In the genomic region with DNA sequence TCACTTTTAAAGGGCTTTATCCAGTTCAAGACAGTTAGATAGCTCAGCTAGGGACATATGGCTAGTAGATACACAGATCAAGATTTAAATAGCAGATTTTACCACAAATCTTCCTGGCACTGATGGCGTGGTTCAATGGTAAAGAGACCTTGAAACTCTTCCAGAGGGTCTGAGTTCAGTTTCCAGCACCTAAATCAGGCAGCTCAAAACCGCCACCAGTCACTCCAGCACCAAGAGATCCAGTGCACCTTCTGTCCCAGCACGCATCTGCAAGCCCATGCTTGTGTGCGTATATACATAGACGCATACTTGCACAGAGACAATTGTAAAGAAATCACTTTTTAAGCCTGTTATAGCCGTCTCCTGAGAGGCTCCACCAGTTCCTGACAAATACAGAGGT, we compare ENCODE assay signal across 24 mouse cellular contexts.
DNase-seq lines count a peak whose midpoint lies in the region; ATAC-seq and TF ChIP-seq lines count a peak whose summit lies in the region.
"Had no signal": no experiment of that assay in that cellular context is flagged by ENCODE, and none has a peak within 500 bp of the region (broad histone marks: within the 10 kb centered on the region; RNA-seq: fewer than 3 reads in every experiment).

No protein-coding gene starts in this region.

- 80% methylated on average over 6 of the region's 6 CpGs for WGBS in cerebellum, adult 2 months
- WGBS in hindbrain, embryonic 13.5 days = 93% methylated on average over 6 of the region's 6 CpGs
- 92% methylated on average over 6 of the region's 6 CpGs for WGBS in intestine, embryonic 15.5 days

- H3K27me3 ChIP-seq in cerebellum, adult 2 months (ENCODE audit: control insufficient read depth, insufficient read depth, low read length) = no peaks in the 10 kb centered on the region
- H3K27me3 ChIP-seq in hindbrain, embryonic 13.5 days = no peaks in the 10 kb centered on the region
- no peaks in the 10 kb centered on the region for H3K27me3 ChIP-seq in intestine, embryonic 15.5 days (replicated peaks)
- H3K27me3 ChIP-seq: heart, embryonic 13.5 days; hindbrain, embryonic 15.5 days; kidney, embryonic 15.5 days had no signal

- H3K27ac ChIP-seq in cerebellum, adult 2 months (ENCODE audit: insufficient read depth, low read length) = peak overlapping the region; percentile 90
- H3K27ac ChIP-seq in hindbrain, embryonic 13.5 days = no peak overlapping the region
- H3K27ac ChIP-seq in intestine, embryonic 15.5 days = no peak overlapping the region
- H3K27ac ChIP-seq: forebrain, embryonic 10.5 days; gastrocnemius, adult 2 months; heart, adult 2 months; heart, embryonic 10.5 days; heart, embryonic 13.5 days; hindbrain, embryonic 15.5 days; kidney, embryonic 15.5 days had no signal

- TF ChIP-seq CTCF in cerebellum, adult 2 months (IDR thresholded peaks at IDR 0.05; ENCODE audit: borderline replicate concordance, insufficient read depth, low read depth, low read length) = no peak
- no peak for TF ChIP-seq CTCF in brain, embryonic 14.5 days (IDR thresholded peaks at IDR 0.05; ENCODE audit: borderline replicate concordance, extremely low read depth, insufficient read depth, insufficient read length)

- H3K4me2 ChIP-seq in hindbrain, embryonic 13.5 days = no peak overlapping the region
- H3K4me2 ChIP-seq in intestine, embryonic 15.5 days (replicated peaks) = no peak overlapping the region
- H3K4me2 ChIP-seq: heart, embryonic 13.5 days; hindbrain, embryonic 15.5 days; kidney, embryonic 15.5 days had no signal

- peak in 1 of 2 experiments; percentile 41 for DNase-seq in cerebellum, adult 2 months
- no peak for DNase-seq in cerebellum, postnatal 10 days
- DNase-seq in brain, embryonic 14.5 days (ENCODE audit: low read depth) = peak; percentile 19
- peak; percentile 39 for DNase-seq in cerebellum, adult 8-10 months
- peak; percentile 21 to 53 for DNase-seq in cerebellum, postnatal 14 days
- DNase-seq: adrenal gland, adult 2 months; adrenal gland, postnatal 14 days; gastrocnemius, adult 2 months; gastrocnemius, postnatal 25 days; heart, adult 2 months; heart, postnatal 14 days; heart, postnatal 4 days; kidney, adult 11 months; kidney, adult 8-10 months had no signal

- no peak overlapping the region for H3K9ac ChIP-seq in hindbrain, embryonic 13.5 days
- no peak overlapping the region for H3K9ac ChIP-seq in intestine, embryonic 15.5 days
- H3K9ac ChIP-seq: forebrain, postnatal 0 days; heart, embryonic 13.5 days; hindbrain, embryonic 15.5 days; kidney, embryonic 15.5 days had no signal

- no peaks in the 10 kb centered on the region for H3K9me3 ChIP-seq in hindbrain, embryonic 13.5 days
- H3K9me3 ChIP-seq in intestine, embryonic 15.5 days = no peaks in the 10 kb centered on the region
- H3K9me3 ChIP-seq: forebrain, embryonic 10.5 days; heart, embryonic 10.5 days; heart, embryonic 13.5 days; hindbrain, embryonic 15.5 days; kidney, embryonic 15.5 days had no signal

- TF ChIP-seq POLR2A in cerebellum, adult 2 months (IDR thresholded peaks at IDR 0.05; ENCODE audit: borderline replicate concordance, insufficient read depth, low read length) = no peak
- TF ChIP-seq POLR2A in brain, embryonic 14.5 days (IDR thresholded peaks at IDR 0.05; ENCODE audit: borderline replicate concordance, extremely low read depth, insufficient read depth, insufficient read length, poor library complexity, severe bottlenecking) = no peak

- H3K4me3 ChIP-seq in cerebellum, adult 2 months (replicated peaks; ENCODE audit: insufficient read depth, low read depth, low read length) = no peak overlapping the region
- no peak overlapping the region for H3K4me3 ChIP-seq in hindbrain, embryonic 13.5 days
- H3K4me3 ChIP-seq in intestine, embryonic 15.5 days (replicated peaks) = no peak overlapping the region
- H3K4me3 ChIP-seq: forebrain, embryonic 10.5 days; heart, adult 2 months; heart, embryonic 10.5 days; heart, embryonic 13.5 days; hindbrain, embryonic 15.5 days; kidney, embryonic 15.5 days had no signal

- H3K4me1 ChIP-seq in cerebellum, adult 2 months (ENCODE audit: control insufficient read depth, insufficient read depth, low read length) = peaks cover 13% of the 10 kb centered on the region
- H3K4me1 ChIP-seq in hindbrain, embryonic 13.5 days (replicated peaks) = peaks cover 13% of the 10 kb centered on the region
- no peaks in the 10 kb centered on the region for H3K4me1 ChIP-seq in intestine, embryonic 15.5 days (replicated peaks)
- H3K4me1 ChIP-seq: heart, embryonic 10.5 days; hindbrain, embryonic 15.5 days had no signal

- no peaks in the 10 kb centered on the region for H3K36me3 ChIP-seq in hindbrain, embryonic 13.5 days
- no peaks in the 10 kb centered on the region for H3K36me3 ChIP-seq in intestine, embryonic 15.5 days
- H3K36me3 ChIP-seq: forebrain, embryonic 10.5 days; heart, embryonic 10.5 days; heart, embryonic 13.5 days; hindbrain, embryonic 15.5 days; kidney, embryonic 15.5 days had no signal

- ATAC-seq in hindbrain, embryonic 13.5 days (ENCODE audit: low FRiP score) = no peak
- ATAC-seq in granulocyte monocyte progenitor cell, adult 5-6 weeks (replicated peaks; ENCODE audit: poor library complexity, severe bottlenecking) = no peak
- ATAC-seq in intestine, embryonic 15.5 days = no peak
- ATAC-seq: CD4-positive, CD25-positive, alpha-beta regulatory T cell, adult 4 months had no signal

Comparison
In these comparisons a context has a peak if more than half of its experiments do, and no peak if none do; other contexts are left out.
1. DNase-seq: peak in brain, embryonic 14.5 days (single experiment), cerebellum, adult 8-10 months (single experiment) and cerebellum, postnatal 14 days (2 of 2); none in cerebellum, postnatal 10 days (0 of 2).